Mouse (Mus musculus) limb, embryonic 11.5 days (tissue): ENCODE results near the gene Cyth1. TPM values are rescaled to one million over a fixed set of nuclear protein-coding genes. Genes with fewer than 3 reads are reported as not detected.

Experiments
- ATAC-seq: fragments of 200-750 bp; cut with Nextera tagmentation; 2 replicates; pipeline ENCODE4 v1.8.0; 2017; ENCODE audit warnings: low read depth; ENCODE audit not compliant: insufficient number of reproducible peaks, low FRiP score, low TSS enrichment
- DNase-seq: peaks from one replicate; pipeline ENCODE4 v3.0.0-alpha.2; 2015; ENCODE audit warnings: low spot score
- H3K27ac ChIP-seq: fragments of 300-500 bp; sonication (generic); replicated peaks from 2 replicates; pipeline ENCODE4 v1.5.1; 2014; ENCODE audit warnings: low read depth, mild to moderate bottlenecking, low read length
- H3K27me3 ChIP-seq: fragments of 300-500 bp; sonication (generic); 2 replicates; pipeline ENCODE4 v1.6.1; 2014; ENCODE audit warnings: mild to moderate bottlenecking, low read length, mixed read lengths; ENCODE audit not compliant: control insufficient read depth, insufficient read depth
- H3K36me3 ChIP-seq: fragments of 300-500 bp; sonication (generic); 2 replicates; pipeline ENCODE4 v1.6.1; 2014; ENCODE audit warnings: mild to moderate bottlenecking, low read length, moderate library complexity, mixed read lengths; ENCODE audit not compliant: control insufficient read depth, insufficient read depth
- H3K4me1 ChIP-seq: fragments of 300-500 bp; sonication (generic); 2 replicates; pipeline ENCODE4 v1.6.1; 2014; ENCODE audit warnings: low read length, mixed read lengths; ENCODE audit not compliant: control insufficient read depth, insufficient read depth
- H3K4me2 ChIP-seq: fragments of 300-500 bp; sonication (generic); 2 replicates; pipeline ENCODE4 v1.6.1; 2014; ENCODE audit warnings: low read depth, mild to moderate bottlenecking, moderate library complexity; ENCODE audit not compliant: severe bottlenecking
- H3K4me3 ChIP-seq: fragments of 300-500 bp; sonication (generic); 2 replicates; pipeline ENCODE4 v1.5.1; 2014; ENCODE audit warnings: low read depth, low read length
- H3K9ac ChIP-seq: fragments of 300-500 bp; sonication (generic); 2 replicates; pipeline ENCODE4 v1.6.1; 2014; ENCODE audit warnings: mild to moderate bottlenecking, low read length
- H3K9me3 ChIP-seq: fragments of 300-500 bp; sonication (generic); 2 replicates; pipeline ENCODE4 v1.6.1; 2016; ENCODE audit warnings: low read length; ENCODE audit not compliant: control insufficient read depth
- WGBS: fragments of 180-500 bp; shearing (Covaris S2); extraction: QIAGEN DNeasy Blood & Tissue Kit; methylation state at CpG from one replicate; pipeline ENCODE4 v1.1.7; 2014; 5-methylcytosine and 5-hydroxymethylcytosine counted together
- polyA plus RNA-seq: library from polyadenylated mRNA; unstranded; fragments of >200 nt; fragmentation: Nextera tagmentation; extraction: Ambion mirVana; gene quantifications from 2 replicates; pipeline ENCODE4 v1.2.1, GENCODE M21; 2014

Gene Cyth1
- polyA plus RNA-seq, 1 experiment from 2014 or later: 16.2 TPM

GRCm38 (mm10) chr11:118286434-118286833 is 38.0 kb upstream of the Cyth1 start:
- Histone ChIP-seq H3K4me1 (peaks cover 10% of the 10 kb centered on the region), H3K4me2 (no peak overlapping the region), H3K9ac (no peak overlapping the region), H3K36me3 (peaks cover 20% of the 10 kb centered on the region; the same call in 1 of the 2 replicates), H3K27me3 (no peaks in the 10 kb centered on the region), H3K27ac (no peak overlapping the region), H3K9me3 (no peaks in the 10 kb centered on the region), H3K4me3 (no peak overlapping the region)
- DNase-seq (no peak), ATAC-seq (no peak)
- WGBS: 93% methylated on average over 9 of the region's 9 CpGs

GRCm38 (mm10) chr11:118285791-118286190 is 37.4 kb upstream of the Cyth1 start:
- Histone ChIP-seq H3K4me2 (no peak overlapping the region), H3K4me1 (peaks cover 10% of the 10 kb centered on the region), H3K9me3 (no peaks in the 10 kb centered on the region), H3K4me3 (no peak overlapping the region), H3K27ac (no peak overlapping the region; the same call in 1 of the 2 replicates), H3K27me3 (no peaks in the 10 kb centered on the region), H3K9ac (no peak overlapping the region), H3K36me3 (peaks cover 20% of the 10 kb centered on the region; the same call in 1 of the 2 replicates)
- DNase-seq (no peak), ATAC-seq (no peak)
- 96% methylated on average over 13 of the region's 13 CpGs for WGBS

GRCm38 (mm10) chr11:118280218-118280617 is 31.8 kb upstream of the Cyth1 start:
- Histone ChIP-seq H3K36me3 (peaks cover 28% of the 10 kb centered on the region), H3K9me3 (no peaks in the 10 kb centered on the region), H3K9ac (no peak overlapping the region), H3K27ac (no peak overlapping the region), H3K4me1 (no peaks in the 10 kb centered on the region), H3K27me3 (no peaks in the 10 kb centered on the region), H3K4me3 (no peak overlapping the region), H3K4me2 (no peak overlapping the region)
- DNase-seq (no peak), ATAC-seq (no peak)
- WGBS: 93% methylated on average over 3 of the region's 3 CpGs

DNA sequence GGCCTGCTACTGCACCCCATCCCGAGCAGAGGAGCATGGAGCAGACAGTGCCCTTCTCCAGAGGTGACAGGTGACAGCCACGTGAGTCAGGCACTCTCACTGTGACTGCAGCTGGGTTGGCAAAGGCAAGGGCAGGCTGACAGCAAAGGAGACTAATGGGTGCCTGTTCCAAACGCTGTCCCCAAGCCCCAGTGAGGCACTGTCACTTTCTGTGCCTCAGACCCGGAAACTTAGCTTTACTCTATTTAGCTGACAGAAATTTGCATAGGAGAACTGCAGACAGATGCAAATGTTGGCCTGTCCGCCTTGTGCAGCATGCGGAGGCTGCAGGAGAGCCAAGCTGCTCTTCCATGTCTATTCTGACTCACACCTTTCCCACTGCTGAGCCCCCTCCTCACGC is 27.9 kb upstream of the Cyth1 start:
- peaks cover 27% of the 10 kb centered on the region for H3K36me3 ChIP-seq
- H3K4me2 ChIP-seq: no peak overlapping the region
- H3K27ac ChIP-seq: no peak overlapping the region
- H3K4me3 ChIP-seq: no peak overlapping the region
- no peak overlapping the region for H3K9ac ChIP-seq
- H3K4me1 ChIP-seq: no peaks in the 10 kb centered on the region
- no peak for DNase-seq
- 92% methylated on average over 7 of the region's 7 CpGs for WGBS
- no peaks in the 10 kb centered on the region for H3K9me3 ChIP-seq
- H3K27me3 ChIP-seq: no peaks in the 10 kb centered on the region
- ATAC-seq: no peak

GRCm38 (mm10) chr11:118275092-118275491 is 26.7 kb upstream of the Cyth1 start:
- DNase-seq (no peak), ATAC-seq (no peak)
- H3K4me2 ChIP-seq: no peak overlapping the region
- H3K4me1 ChIP-seq: no peaks in the 10 kb centered on the region
- H3K27ac ChIP-seq: no peak overlapping the region
- H3K9ac ChIP-seq: no peak overlapping the region
- 97% methylated on average over 9 of the region's 9 CpGs for WGBS
- H3K27me3 ChIP-seq: no peaks in the 10 kb centered on the region
- H3K4me3 ChIP-seq: no peak overlapping the region
- peaks cover 30% of the 10 kb centered on the region for H3K36me3 ChIP-seq
- H3K9me3 ChIP-seq: no peaks in the 10 kb centered on the region

DNA sequence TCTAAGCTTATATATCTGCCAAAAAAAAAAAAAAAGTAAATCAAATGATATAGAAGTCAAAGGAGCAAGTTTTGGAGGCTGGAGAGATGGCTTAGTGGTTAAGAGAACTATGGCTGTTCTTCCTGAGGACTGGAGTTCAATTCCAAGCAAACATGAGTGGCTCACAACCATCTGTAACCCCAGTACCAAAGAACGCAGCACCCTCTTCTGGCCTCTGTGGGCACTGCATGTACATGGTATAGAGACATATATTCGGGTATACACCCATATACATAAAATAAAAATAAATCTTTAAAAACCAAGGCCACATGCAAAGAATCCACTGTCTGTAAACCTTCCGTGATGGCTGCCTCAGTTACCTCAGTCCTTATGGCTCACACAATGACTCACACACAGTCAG is 21.4 kb upstream of the Cyth1 start:
- ATAC-seq (no peak), DNase-seq (peak; percentile 47)
- 89% methylated on average over 3 of the region's 3 CpGs for WGBS
- Histone ChIP-seq H3K27ac (no peak overlapping the region), H3K27me3 (no peaks in the 10 kb centered on the region), H3K9me3 (no peaks in the 10 kb centered on the region), H3K4me1 (no peaks in the 10 kb centered on the region), H3K4me3 (no peak overlapping the region), H3K36me3 (peaks cover 39% of the 10 kb centered on the region), H3K4me2 (no peak overlapping the region), H3K9ac (no peak overlapping the region)

- H3K36me3 ChIP-seq: peaks cover 39% of the 10 kb centered on the region
- no peaks in the 10 kb centered on the region for H3K4me1 ChIP-seq
- H3K9me3 ChIP-seq: no peaks in the 10 kb centered on the region
- H3K4me2 ChIP-seq: no peak overlapping the region
- no peak overlapping the region for H3K4me3 ChIP-seq
- no peak overlapping the region for H3K9ac ChIP-seq
- ATAC-seq (no peak), DNase-seq (no peak)
- 93% methylated on average over 7 of the region's 7 CpGs for WGBS
- H3K27me3 ChIP-seq: no peaks in the 10 kb centered on the region
- no peak overlapping the region for H3K27ac ChIP-seq
Measured at GRCm38 (mm10) chr11:118266666-118267046, 18.3 kb upstream of the Cyth1 start.

DNA sequence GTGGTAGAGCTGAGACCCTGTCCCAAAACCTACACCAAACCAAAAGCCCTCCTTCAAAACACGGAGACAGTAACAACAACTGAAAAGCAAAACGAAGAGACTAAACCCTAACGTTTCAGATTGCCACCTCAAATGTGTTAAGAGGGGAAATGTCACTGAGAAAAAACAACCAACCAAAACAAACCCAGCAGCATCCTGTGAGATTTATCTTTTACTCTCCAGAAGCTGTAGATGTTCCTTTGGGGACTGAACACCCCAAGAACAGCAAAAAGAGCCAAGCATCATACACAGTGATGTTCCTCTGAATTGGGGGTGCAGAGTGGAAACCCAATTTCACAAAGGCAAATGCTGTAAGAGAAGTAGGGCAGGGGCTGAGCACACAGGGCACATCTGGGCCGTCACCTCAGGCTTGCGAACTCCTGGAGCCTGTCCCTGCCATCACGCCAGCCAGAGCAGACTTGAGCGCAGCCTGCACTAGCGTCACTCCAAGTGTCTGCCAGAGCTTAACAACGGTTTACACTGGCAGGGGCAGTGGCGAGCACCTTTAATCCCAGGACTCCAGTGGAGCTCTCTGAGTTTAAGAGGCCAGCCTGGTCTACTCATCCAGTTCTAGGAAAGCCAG is 17.8 kb upstream of the Cyth1 start:
- no peak overlapping the region for H3K9ac ChIP-seq
- ATAC-seq (no peak), DNase-seq (no peak)
- no peak overlapping the region for H3K4me3 ChIP-seq
- peaks cover 39% of the 10 kb centered on the region for H3K36me3 ChIP-seq
- no peaks in the 10 kb centered on the region for H3K27me3 ChIP-seq
- WGBS: 92% methylated on average over 10 of the region's 10 CpGs
- no peak overlapping the region for H3K4me2 ChIP-seq
- H3K9me3 ChIP-seq: no peaks in the 10 kb centered on the region
- no peaks in the 10 kb centered on the region for H3K4me1 ChIP-seq
- no peak overlapping the region for H3K27ac ChIP-seq

GRCm38 (mm10) chr11:118265621-118266020 is 17.2 kb upstream of the Cyth1 start:
- no peaks in the 10 kb centered on the region for H3K4me1 ChIP-seq
- H3K36me3 ChIP-seq: peaks cover 40% of the 10 kb centered on the region
- H3K4me2 ChIP-seq: no peak overlapping the region
- no peaks in the 10 kb centered on the region for H3K9me3 ChIP-seq
- H3K4me3 ChIP-seq: no peak overlapping the region
- H3K27me3 ChIP-seq: no peaks in the 10 kb centered on the region
- ATAC-seq (no peak), DNase-seq (no peak)
- WGBS: 89% methylated on average over 11 of the region's 11 CpGs
- no peak overlapping the region for H3K9ac ChIP-seq
- no peak overlapping the region for H3K27ac ChIP-seq
